Comparison of ENCODE assay signal across 15 mouse cellular contexts in the genomic region with DNA sequence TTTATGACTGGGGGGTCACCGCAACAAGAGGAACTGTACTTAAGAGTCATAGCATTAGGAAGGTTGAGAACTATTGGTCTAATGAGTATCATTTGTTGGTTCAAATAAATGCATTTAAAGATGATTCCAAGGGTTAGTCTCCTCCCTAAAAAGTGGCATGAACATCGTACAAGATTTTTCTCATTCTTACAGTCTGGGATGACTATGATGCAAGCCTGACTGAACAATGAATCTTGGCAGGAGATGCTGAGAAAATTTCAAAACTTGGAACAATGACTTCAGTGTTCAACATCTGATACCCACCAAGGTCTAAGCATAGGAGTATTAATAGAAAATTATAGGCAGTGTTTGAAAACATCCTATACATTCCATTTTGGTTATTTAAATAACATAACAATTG.
"Had no signal": no experiment of that assay in that cellular context is flagged by ENCODE, and none has a peak within 500 bp of the region (broad histone marks: within the 10 kb centered on the region; RNA-seq: fewer than 3 reads in every experiment).

No protein-coding gene starts in this region.

- H3K36me3 ChIP-seq: limb, embryonic 13.5 days; liver, embryonic 15.5 days; stomach, embryonic 15.5 days had no signal

- DNase-seq: kidney, adult 11 months; kidney, adult 9 months; kidney, postnatal 10 days; kidney, postnatal 4 days; left cerebral cortex, postnatal 4 days; right cerebral cortex, postnatal 14 days; thymus, postnatal 36 days had no signal

- H3K9ac ChIP-seq: limb, embryonic 13.5 days; liver, embryonic 15.5 days; stomach, embryonic 15.5 days had no signal

- ATAC-seq: midbrain, embryonic 16.5 days had no signal

- H3K4me3 ChIP-seq: limb, embryonic 13.5 days; liver, embryonic 15.5 days; megakaryocyte, embryonic 14.5 days; stomach, embryonic 15.5 days had no signal

- H3K27me3 ChIP-seq: limb, embryonic 13.5 days; liver, embryonic 15.5 days; megakaryocyte, embryonic 14.5 days; stomach, embryonic 15.5 days had no signal

- H3K9me3 ChIP-seq: limb, embryonic 13.5 days; liver, embryonic 15.5 days; megakaryocyte, embryonic 14.5 days; stomach, embryonic 15.5 days had no signal

- H3K4me2 ChIP-seq: limb, embryonic 13.5 days; liver, embryonic 11.5 days; liver, embryonic 15.5 days; midbrain, embryonic 11.5 days; stomach, embryonic 15.5 days had no signal

- H3K4me1 ChIP-seq: limb, embryonic 13.5 days; liver, embryonic 15.5 days; megakaryocyte, embryonic 14.5 days; stomach, embryonic 15.5 days had no signal

- H3K27ac ChIP-seq: limb, embryonic 13.5 days; liver, embryonic 15.5 days; macrophage; stomach, embryonic 15.5 days had no signal
